Mouse (Mus musculus) megakaryocyte, embryonic 14.5 days (primary cell): Measurements from ENCODE around the gene Lsp1.

Experiments used
- FLI1 ChIP-seq: IDR thresholded peaks from 2 replicates; pipeline ENCODE4 v1.6.1; 2012; ENCODE audit warnings: low read length, inconsistent platforms, mixed read lengths
- GATA1 ChIP-seq: IDR thresholded peaks from 3 replicates; pipeline ENCODE4 v1.6.1; 2012; ENCODE audit warnings: mixed read lengths, low read length, inconsistent platforms, borderline replicate concordance

GRCm38 (mm10) chr7:142481568-142482255 is 21.1 kb downstream of the Lsp1 start:
- TF ChIP-seq GATA1 (no peak), FLI1 (no peak)
